Mouse (Mus musculus) kidney, postnatal 36 days (tissue): ENCODE data around the gene Sirt7.
"Not testable (repeated sequence)": the region's sequence is repeated elsewhere in the genome, so short reads cannot be mapped to it uniquely, and the experiment has no call there.

Experiments
- DNase-seq, 2 experiments: peaks; one replicate each; pipeline ENCODE4 v3.0.0; 2021 to 2022; ENCODE audit warnings: mixed read lengths in 2 of 2

The Sirt7 gene

GRCm38 (mm10) chr11:120616617-120617294 is 8.3 kb downstream of the Sirt7 start:
- DNase-seq: peak; percentile 74 to 84

- no peak for DNase-seq
Observed at GRCm38 (mm10) chr11:120615606-120616203, 9.3 kb downstream of the Sirt7 start.

- no peak for DNase-seq
Observed at GRCm38 (mm10) chr11:120615167-120615566, 9.9 kb downstream of the Sirt7 start.

GRCm38 (mm10) chr11:120613976-120614375 is 11.1 kb downstream of the Sirt7 start:
- DNase-seq: no peak

GRCm38 (mm10) chr11:120613481-120613972 is 11.5 kb downstream of the Sirt7 start:
- DNase-seq: no peak

GRCm38 (mm10) chr11:120612763-120613162 is 12.3 kb downstream of the Sirt7 start:
- peak; percentile 76 to 89 for DNase-seq

- no peak for DNase-seq
Observed at GRCm38 (mm10) chr11:120610477-120611046, 14.5 kb downstream of the Sirt7 start.

- DNase-seq: peak; percentile 67
Observed at GRCm38 (mm10) chr11:120609250-120609649, 15.8 kb downstream of the Sirt7 start.

- DNase-seq: no peak
Observed at GRCm38 (mm10) chr11:120608241-120609034, 16.6 kb downstream of the Sirt7 start, which contains the start of gene Npb. Gene Npb, plus strand, starts transcription at chr11:120608477.

- no peak for DNase-seq
Observed at GRCm38 (mm10) chr11:120606764-120607163, 18.3 kb downstream of the Sirt7 start.

- no peak for DNase-seq
Observed at GRCm38 (mm10) chr11:120605667-120606066, 19.4 kb downstream of the Sirt7 start.

GRCm38 (mm10) chr11:120603545-120603944 is 21.5 kb downstream of the Sirt7 start:
- no peak for DNase-seq

- DNase-seq: no peak
Observed at GRCm38 (mm10) chr11:120600716-120601115, 24.3 kb downstream of the Sirt7 start.

- no peak for DNase-seq
Observed at GRCm38 (mm10) chr11:120598990-120599549, 26.0 kb downstream of the Sirt7 start.

GRCm38 (mm10) chr11:120598283-120598989 is 26.6 kb downstream of the Sirt7 start, which contains the start of the genes Alyref and Anapc11:
Gene Alyref, minus strand, starts transcription at chr11:120598365.
Gene Anapc11, plus strand, starts transcription at chr11:120598421.
- peak; percentile 95 to 97 for DNase-seq

GRCm38 (mm10) chr11:120597240-120598235 is 27.5 kb downstream of the Sirt7 start:
- DNase-seq: peak in 1 of 2 experiments; percentile 61

- no peak for DNase-seq
Observed at GRCm38 (mm10) chr11:120588531-120588930, 36.5 kb downstream of the Sirt7 start.

- no peak for DNase-seq
Observed at GRCm38 (mm10) chr11:120583937-120584336, 41.1 kb downstream of the Sirt7 start.

GRCm38 (mm10) chr11:120582982-120583293 is 42.1 kb downstream of the Sirt7 start:
- DNase-seq: not testable (repeated sequence)

GRCm38 (mm10) chr11:120582268-120582981 is 42.6 kb downstream of the Sirt7 start:
- DNase-seq: peak; percentile 43 to 66
